Mouse (Mus musculus): ENCODE measurements around the gene Rbm12b1.
"Not testable (repeated sequence)": the region's sequence is repeated elsewhere in the genome, so short reads cannot be mapped to it uniquely, and the experiment has no call there.

DNA sequence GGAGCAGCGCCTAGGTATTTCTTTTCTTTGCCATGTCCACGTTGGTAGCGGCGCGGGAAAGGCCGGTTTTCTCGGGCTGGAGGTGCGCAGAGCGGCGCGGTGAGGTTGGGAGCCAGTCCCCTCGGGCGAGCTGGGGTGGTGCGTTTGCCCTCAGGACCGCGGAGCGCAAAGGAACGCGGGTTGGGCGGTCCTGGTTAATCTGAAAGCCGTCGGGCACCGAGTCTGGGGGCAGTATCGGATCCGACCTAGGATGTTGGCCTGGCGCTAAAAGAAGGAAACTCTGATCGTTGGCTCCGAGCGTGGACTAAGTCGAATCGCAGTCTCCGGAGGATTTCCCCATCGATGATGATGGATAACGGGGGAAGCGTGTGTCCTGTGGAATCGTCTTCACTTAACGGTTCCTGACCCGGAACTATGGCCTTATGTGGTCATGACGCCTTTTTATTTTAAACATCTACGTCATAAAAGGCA, 563 bp downstream of the Rbm12b1 start:
- not testable (repeated sequence) for TF ChIP-seq CTCF, POLR2A (IDR thresholded peaks at IDR 0.05; ENCODE audit: extremely low read depth, insufficient read depth, low read length)

Measured in cortical plate, adult 2 months (tissue).